Mouse (Mus musculus): Measurements from ENCODE around the gene Gnas. TPM values are rescaled to one million over a fixed set of nuclear protein-coding genes. Genes with fewer than 3 reads are reported as not detected.

Gene Gnas
- polyA plus RNA-seq (2015; fragmentation: Nextera tagmentation; extraction: Ambion mirVana): 1,496 and 1,641 TPM in 2 replicates

DNA sequence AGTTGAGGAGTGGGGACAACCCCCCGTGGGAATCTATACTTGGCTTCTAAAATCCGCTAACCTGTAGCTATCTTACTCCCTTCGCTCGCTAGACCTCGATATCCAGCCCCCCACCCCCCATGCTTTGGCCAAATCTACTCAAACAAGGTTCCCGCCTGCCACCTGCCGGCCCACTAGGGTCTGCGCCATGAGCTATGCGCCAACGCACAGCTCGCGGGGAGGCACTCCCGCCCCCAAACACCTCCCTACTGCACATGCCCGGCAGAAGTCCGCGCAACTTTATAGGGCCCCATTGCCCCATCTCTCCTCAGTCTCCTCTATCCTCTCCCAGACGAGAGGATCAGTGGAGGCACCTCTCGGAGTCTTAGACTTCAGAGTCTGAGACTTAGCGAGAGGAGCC is at the start of gene Gnas:
TSS of gene Gnas (plus strand) at position 310 of the 400 bp plus-strand sequence.
- H3K9ac ChIP-seq: no peak within 1 kb of the TSS
- H3K36me3 ChIP-seq: peaks cover 38% of the 10 kb centered on the region

GRCm38 (mm10) chr2:174242431-174242830 is 41.7 kb upstream of the Gnas start:
- Histone ChIP-seq H3K4me2 (replicated peaks) (no peak overlapping the region), H3K9me3 (no peaks in the 10 kb centered on the region), H3K27me3 (replicated peaks) (no peaks in the 10 kb centered on the region), H3K27ac (no peak overlapping the region), H3K4me3 (replicated peaks) (no peak overlapping the region), H3K4me1 (replicated peaks) (no peaks in the 10 kb centered on the region), H3K36me3 (no peaks in the 10 kb centered on the region), H3K9ac (no peak overlapping the region)
- 83% methylated on average over 5 of the region's 5 CpGs for WGBS
- no peak for ATAC-seq

More for the DNA sequence above, at the start of gene Gnas:
- peak within 1 kb of the TSS; percentile 1; the same call in 1 of the 2 replicates for H3K27ac ChIP-seq
- H3K27me3 ChIP-seq (replicated peaks): peaks cover 34% of the 10 kb centered on the region
- H3K4me3 ChIP-seq (replicated peaks): peak within 1 kb of the TSS; percentile 26
- 0 out of 2 replicates have a peak, but pooled peaks cover 3% of the 10 kb centered on the region for H3K4me1 ChIP-seq (replicated peaks)
- H3K4me2 ChIP-seq (replicated peaks): peak within 1 kb of the TSS; percentile 61
- H3K9me3 ChIP-seq: peaks cover 16% of the 10 kb centered on the region
- 50% methylated on average over 19 of the region's 19 CpGs for WGBS
- peak; percentile 53 for ATAC-seq

DNA sequence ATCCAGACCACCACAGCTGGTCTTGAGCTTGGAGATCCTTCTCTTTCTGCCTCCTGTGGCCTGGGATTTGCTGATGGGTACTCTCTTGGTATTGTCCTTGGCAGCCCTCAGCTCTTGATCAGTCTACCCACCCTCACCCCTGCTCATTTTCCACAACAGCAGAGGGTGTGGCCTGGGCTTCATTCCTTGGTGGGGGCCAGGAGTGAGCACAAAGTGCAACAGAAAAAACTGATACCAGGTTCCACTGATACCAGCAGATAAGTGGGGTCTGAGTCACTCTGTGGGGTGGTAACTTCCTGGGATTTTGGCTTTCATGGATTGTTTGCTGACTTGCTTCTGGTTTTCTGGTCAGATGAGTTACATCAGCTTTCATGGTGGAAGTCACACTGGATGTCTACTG is 32.2 kb upstream of the Gnas start:
- Histone ChIP-seq H3K9me3 (no peaks in the 10 kb centered on the region), H3K9ac (no peak overlapping the region)
- ATAC-seq: peak; percentile 88

GRCm38 (mm10) chr2:174257312-174257711 is 26.8 kb upstream of the Gnas start:
- no peak for ATAC-seq
- H3K4me2 ChIP-seq (replicated peaks): no peak overlapping the region
- no peak overlapping the region for H3K27ac ChIP-seq
- H3K36me3 ChIP-seq: no peaks in the 10 kb centered on the region
- no peaks in the 10 kb centered on the region for H3K27me3 ChIP-seq (replicated peaks)
- H3K9ac ChIP-seq: no peak overlapping the region
- H3K4me3 ChIP-seq (replicated peaks): no peak overlapping the region
- H3K4me1 ChIP-seq (replicated peaks): no peaks in the 10 kb centered on the region
- no peaks in the 10 kb centered on the region for H3K9me3 ChIP-seq
- WGBS: 32% methylated on average over 2 of the region's 2 CpGs

More for the DNA sequence above, 32.2 kb upstream of the Gnas start:
- Histone ChIP-seq H3K4me2 (replicated peaks) (no peak overlapping the region), H3K36me3 (no peaks in the 10 kb centered on the region), H3K4me1 (replicated peaks) (no peaks in the 10 kb centered on the region), H3K27ac (no peak overlapping the region), H3K4me3 (replicated peaks) (no peak overlapping the region), H3K27me3 (replicated peaks) (no peaks in the 10 kb centered on the region)

GRCm38 (mm10) chr2:174260004-174260403 is 24.1 kb upstream of the Gnas start:
- ATAC-seq: no peak
- no peak overlapping the region for H3K9ac ChIP-seq
- no peak overlapping the region for H3K4me3 ChIP-seq (replicated peaks)
- H3K4me1 ChIP-seq (replicated peaks): no peaks in the 10 kb centered on the region
- no peak overlapping the region for H3K4me2 ChIP-seq (replicated peaks)
- no peak overlapping the region for H3K27ac ChIP-seq
- WGBS: 32% methylated on average over 3 of the region's 3 CpGs
- H3K36me3 ChIP-seq: no peaks in the 10 kb centered on the region
- no peaks in the 10 kb centered on the region for H3K27me3 ChIP-seq (replicated peaks)
- H3K9me3 ChIP-seq: no peaks in the 10 kb centered on the region

DNA sequence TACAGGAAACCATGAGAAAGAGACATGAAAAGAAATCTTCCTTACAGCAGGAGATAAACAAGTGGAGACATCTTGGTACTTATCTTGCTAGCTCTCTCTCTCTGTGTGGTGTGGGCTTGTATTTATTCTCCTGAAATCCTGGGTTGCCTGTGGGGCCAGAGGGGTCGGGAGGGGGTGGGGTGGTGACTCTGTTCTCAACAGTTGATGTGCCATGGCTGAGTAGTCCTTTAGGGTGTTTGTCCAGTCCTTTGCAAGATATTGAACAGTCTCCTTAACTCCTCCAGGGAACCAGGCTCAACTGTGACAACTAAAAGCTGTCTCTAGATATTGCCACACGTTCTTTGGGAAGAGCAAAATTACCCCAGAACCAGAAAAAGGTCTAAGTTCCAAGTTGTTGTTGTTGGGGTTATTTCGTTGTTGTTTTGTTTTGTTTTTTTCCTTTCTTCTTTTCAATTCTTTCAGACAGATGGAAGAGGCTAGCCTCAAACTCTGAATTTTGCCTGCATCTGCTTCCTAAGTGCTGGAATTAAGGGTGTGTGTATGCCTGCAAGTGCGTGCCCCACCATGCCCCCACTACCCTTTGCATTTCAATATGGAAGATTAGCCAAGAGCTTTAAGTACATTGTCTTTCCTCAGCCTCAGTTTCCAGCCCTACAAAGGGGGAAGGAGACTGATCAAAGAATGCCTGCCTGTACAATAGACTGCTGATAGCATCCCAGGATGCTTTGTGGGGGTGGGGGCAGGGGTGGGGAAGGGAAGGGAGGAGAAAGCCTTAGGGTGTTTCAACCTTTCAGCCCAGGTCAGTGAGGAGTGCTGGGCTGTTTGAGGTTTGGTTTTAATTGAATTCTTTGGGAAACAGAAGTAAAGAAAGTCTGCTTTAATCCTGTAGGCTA is 23.0 kb upstream of the Gnas start:
- Histone ChIP-seq H3K9ac (no peak overlapping the region), H3K36me3 (no peaks in the 10 kb centered on the region; the same call in 1 of the 2 replicates), H3K27ac (no peak overlapping the region), H3K9me3 (no peaks in the 10 kb centered on the region), H3K4me3 (replicated peaks) (no peak overlapping the region), H3K4me2 (replicated peaks) (no peak overlapping the region), H3K4me1 (replicated peaks) (no peaks in the 10 kb centered on the region), H3K27me3 (replicated peaks) (no peaks in the 10 kb centered on the region)
- no peak for ATAC-seq
- 36% methylated on average over 4 of the region's 4 CpGs for WGBS

DNA sequence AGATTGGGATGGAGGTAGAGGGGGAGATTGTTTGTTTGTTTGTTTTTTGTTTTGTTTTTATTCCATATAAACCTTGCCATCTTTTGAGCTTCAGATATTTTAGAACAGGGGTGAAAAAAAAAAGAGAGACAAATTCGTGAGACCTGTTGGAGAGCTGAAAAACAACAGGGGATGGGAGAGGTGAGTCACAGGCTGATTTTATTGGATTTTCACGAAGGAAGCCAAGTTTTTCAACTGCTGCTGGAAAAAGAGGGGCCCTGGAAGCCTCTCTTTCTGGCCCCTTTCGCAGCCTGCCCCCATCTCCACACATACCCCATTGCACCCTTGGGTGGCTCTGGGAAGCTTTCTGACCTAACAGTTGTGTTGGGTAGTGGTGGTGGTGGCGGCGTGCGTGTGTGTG is 22.3 kb upstream of the Gnas start:
- Histone ChIP-seq H3K4me2 (replicated peaks) (no peak overlapping the region), H3K27me3 (replicated peaks) (no peaks in the 10 kb centered on the region), H3K4me1 (replicated peaks) (no peaks in the 10 kb centered on the region), H3K9ac (no peak overlapping the region), H3K27ac (no peak overlapping the region), H3K36me3 (peaks cover under 1% of the 10 kb centered on the region), H3K9me3 (no peaks in the 10 kb centered on the region), H3K4me3 (replicated peaks) (no peak overlapping the region)
- ATAC-seq: no peak
- WGBS: 67% methylated on average over 6 of the region's 6 CpGs

DNA sequence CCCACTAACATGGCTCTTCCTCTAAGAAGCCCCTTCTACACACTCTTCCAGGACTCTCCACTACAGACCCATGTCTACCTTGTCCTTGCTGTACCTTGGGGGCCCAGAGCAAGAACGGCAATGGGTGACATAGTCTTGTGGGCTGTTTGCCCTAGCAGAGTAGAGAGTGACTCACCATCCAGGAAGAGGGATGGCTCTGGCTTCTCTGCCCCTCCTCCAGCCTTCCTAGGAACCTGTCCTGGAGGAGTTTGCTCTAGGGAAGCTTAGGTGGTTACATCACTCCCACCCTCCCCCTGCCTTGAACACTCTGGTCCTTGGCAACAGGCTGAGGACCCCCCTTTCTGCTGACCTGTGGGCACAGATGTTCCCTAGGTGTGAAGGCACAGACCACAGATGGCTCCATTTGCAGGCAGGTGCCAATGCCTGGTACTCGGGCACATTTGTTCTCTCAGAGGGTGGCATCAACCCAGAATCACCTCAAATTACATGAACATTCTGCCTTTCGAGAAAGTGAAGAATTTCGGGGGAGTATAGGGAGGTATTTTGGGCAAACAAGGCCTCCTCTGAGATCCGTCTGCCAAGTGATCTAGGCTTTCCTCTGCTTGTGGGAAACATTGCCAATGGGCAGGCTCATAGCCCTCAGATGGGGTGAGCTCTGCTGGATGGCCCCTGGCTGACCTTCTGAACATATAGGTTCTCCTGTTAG is 20.9 kb upstream of the Gnas start:
- no peaks in the 10 kb centered on the region for H3K9me3 ChIP-seq
- no peak overlapping the region for H3K27ac ChIP-seq
- 63% methylated on average over 5 of the region's 5 CpGs for WGBS
- no peak overlapping the region for H3K4me2 ChIP-seq (replicated peaks)
- no peak overlapping the region for H3K9ac ChIP-seq
- ATAC-seq: peak; percentile 76
- peaks cover 10% of the 10 kb centered on the region for H3K36me3 ChIP-seq
- no peaks in the 10 kb centered on the region for H3K27me3 ChIP-seq (replicated peaks)
- no peaks in the 10 kb centered on the region for H3K4me1 ChIP-seq (replicated peaks)
- no peak overlapping the region for H3K4me3 ChIP-seq (replicated peaks)

DNA sequence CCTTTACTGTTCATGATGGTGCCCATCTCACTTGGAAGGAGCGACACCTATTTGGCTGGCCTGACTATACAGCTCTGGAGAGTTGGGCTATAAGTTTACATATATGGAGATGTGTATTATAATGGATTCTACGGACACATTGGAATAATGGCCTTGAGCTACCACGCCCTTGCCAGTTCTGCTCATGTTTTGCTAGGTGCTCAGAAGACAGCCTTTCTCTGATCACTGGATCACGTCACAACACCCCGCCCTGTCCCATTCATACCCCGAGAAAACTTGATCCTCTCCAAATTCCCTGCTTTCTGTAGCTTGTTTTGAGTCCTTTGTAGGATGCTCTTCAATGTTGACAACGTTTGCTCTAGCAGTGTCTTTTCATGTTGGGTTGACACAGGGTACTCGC is 19.9 kb upstream of the Gnas start:
- WGBS: 85% methylated on average over 8 of the region's 8 CpGs
- H3K27ac ChIP-seq: no peak overlapping the region
- no peak overlapping the region for H3K9ac ChIP-seq
- H3K4me3 ChIP-seq (replicated peaks): no peak overlapping the region
- peaks cover 10% of the 10 kb centered on the region for H3K36me3 ChIP-seq
- no peaks in the 10 kb centered on the region for H3K4me1 ChIP-seq (replicated peaks)
- H3K4me2 ChIP-seq (replicated peaks): no peak overlapping the region
- no peak for ATAC-seq
- no peaks in the 10 kb centered on the region for H3K9me3 ChIP-seq
- no peaks in the 10 kb centered on the region for H3K27me3 ChIP-seq (replicated peaks)

GRCm38 (mm10) chr2:174270416-174270815 is 13.7 kb upstream of the Gnas start:
- 86% methylated on average over 7 of the region's 7 CpGs for WGBS
- no peaks in the 10 kb centered on the region for H3K27me3 ChIP-seq (replicated peaks)
- peaks cover 10% of the 10 kb centered on the region for H3K36me3 ChIP-seq
- H3K4me1 ChIP-seq (replicated peaks): no peaks in the 10 kb centered on the region
- no peak overlapping the region for H3K4me2 ChIP-seq (replicated peaks)
- no peak overlapping the region for H3K4me3 ChIP-seq (replicated peaks)
- no peak overlapping the region for H3K27ac ChIP-seq
- no peak for ATAC-seq
- H3K9ac ChIP-seq: no peak overlapping the region
- H3K9me3 ChIP-seq: no peaks in the 10 kb centered on the region

DNA sequence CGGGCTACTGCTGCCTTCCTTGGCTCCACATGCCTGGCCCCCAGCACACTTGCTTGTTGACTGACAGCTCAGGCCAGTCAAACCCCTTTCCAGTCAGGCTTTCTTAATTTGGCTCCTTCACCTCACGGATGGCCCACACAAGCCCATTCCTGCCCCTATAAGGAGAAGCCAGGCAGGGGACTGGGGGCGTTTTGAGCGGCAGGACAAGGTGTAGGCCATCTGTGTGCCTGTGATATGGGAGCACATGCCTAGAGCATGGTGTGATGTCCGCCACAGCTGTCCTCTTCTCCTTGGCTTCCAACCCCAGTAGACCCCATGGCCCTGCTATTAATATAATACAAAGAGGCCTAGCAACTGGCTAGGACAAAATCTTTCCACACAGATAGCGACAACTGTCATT is 12.7 kb upstream of the Gnas start:
- H3K9me3 ChIP-seq: no peaks in the 10 kb centered on the region
- no peak overlapping the region for H3K27ac ChIP-seq
- no peaks in the 10 kb centered on the region for H3K27me3 ChIP-seq (replicated peaks)
- no peaks in the 10 kb centered on the region for H3K4me1 ChIP-seq (replicated peaks)
- WGBS: 88% methylated on average over 6 of the region's 6 CpGs
- no peak for ATAC-seq
- no peak overlapping the region for H3K4me2 ChIP-seq (replicated peaks)
- H3K36me3 ChIP-seq: peaks cover 10% of the 10 kb centered on the region
- H3K4me3 ChIP-seq (replicated peaks): no peak overlapping the region
- H3K9ac ChIP-seq: no peak overlapping the region

- WGBS: 83% methylated on average over 5 of the region's 5 CpGs
- no peak overlapping the region for H3K4me3 ChIP-seq (replicated peaks)
- no peak for ATAC-seq
- H3K27me3 ChIP-seq (replicated peaks): no peaks in the 10 kb centered on the region
- no peaks in the 10 kb centered on the region for H3K4me1 ChIP-seq (replicated peaks)
- H3K27ac ChIP-seq: no peak overlapping the region
- no peak overlapping the region for H3K9ac ChIP-seq
- H3K36me3 ChIP-seq: 0 out of 2 replicates have a peak, but pooled peaks cover under 1% of the 10 kb centered on the region
- no peaks in the 10 kb centered on the region for H3K9me3 ChIP-seq
- no peak overlapping the region for H3K4me2 ChIP-seq (replicated peaks)
These were observed 11.0 kb upstream of the Gnas start for GRCm38 (mm10) chr2:174273131-174273530.
